Mouse (Mus musculus) urinary bladder, postnatal 25 days (tissue): ENCODE data around the gene Arsj.

Experiments used
- DNase-seq: peaks from one replicate; pipeline ENCODE4 v3.0.0; 2022; ENCODE audit warnings: low spot score

Gene Arsj

GRCm38 (mm10) chr3:126402836-126403235 is 39.4 kb downstream of the Arsj start:
- peak; percentile 78 for DNase-seq

GRCm38 (mm10) chr3:126404199-126404598 is 40.7 kb downstream of the Arsj start:
- no peak for DNase-seq

GRCm38 (mm10) chr3:126430524-126431064 is 67.1 kb downstream of the Arsj start:
- DNase-seq: no peak

GRCm38 (mm10) chr3:126439331-126439730 is 75.8 kb downstream of the Arsj start:
- DNase-seq: no peak

- no peak for DNase-seq
These were observed 85.6 kb downstream of the Arsj start for GRCm38 (mm10) chr3:126449058-126449457.

- DNase-seq: no peak
These were observed 86.0 kb downstream of the Arsj start for GRCm38 (mm10) chr3:126449515-126449914.

- DNase-seq: no peak
These were observed 92.5 kb downstream of the Arsj start for GRCm38 (mm10) chr3:126455787-126456482.

GRCm38 (mm10) chr3:126463119-126463815 is 99.8 kb downstream of the Arsj start:
- DNase-seq: no peak

GRCm38 (mm10) chr3:126464262-126464661 is 100.8 kb downstream of the Arsj start:
- DNase-seq: no peak
